In genomic region chrX:142189023-142189703, GRCm38 (mm10) we compare ENCODE assay signal across 8 mouse cellular contexts. TPM values are rescaled to one million over a fixed set of nuclear protein-coding genes. Genes with fewer than 3 reads are reported as not detected.
A peak's percentile ranks its signal among the peaks of the same experiment; 100 is the strongest.
DNase-seq lines count a peak whose midpoint lies in the region; ATAC-seq and TF ChIP-seq lines count a peak whose summit lies in the region.

No protein-coding gene starts in this region.

- H3K9me3 ChIP-seq in forebrain, embryonic 13.5 days (replicated peaks): no peaks in the 10 kb centered on the region
- H3K9me3 ChIP-seq in hindbrain, embryonic 12.5 days (replicated peaks): no peaks in the 10 kb centered on the region

- peak; percentile 76 for ATAC-seq in cerebellum, adult (ENCODE audit: insufficient number of reproducible peaks, low FRiP score, low TSS enrichment)
- peak; percentile 92 for ATAC-seq in forebrain, embryonic 13.5 days
- ATAC-seq in hindbrain, embryonic 12.5 days (ENCODE audit: low FRiP score): peak; percentile 75
- no peak for ATAC-seq in CD4-positive, CD25-positive, alpha-beta regulatory T cell, adult 4 months

- peaks cover 3% of the 10 kb centered on the region; the same call in 1 of the 2 replicates for H3K27me3 ChIP-seq in forebrain, embryonic 13.5 days
- peaks cover 2% of the 10 kb centered on the region; the same call in 1 of the 2 replicates for H3K27me3 ChIP-seq in hindbrain, embryonic 12.5 days
- no peaks in the 10 kb centered on the region for H3K27me3 ChIP-seq in testis, adult 2 months (ENCODE audit: control insufficient read depth, insufficient read depth, low read length)

- no peaks in the 10 kb centered on the region for H3K36me3 ChIP-seq in forebrain, embryonic 13.5 days (ENCODE audit: poor library complexity, severe bottlenecking)
- H3K36me3 ChIP-seq in hindbrain, embryonic 12.5 days: no peaks in the 10 kb centered on the region
- no peaks in the 10 kb centered on the region for H3K36me3 ChIP-seq in testis, adult 2 months (ENCODE audit: control insufficient read depth, insufficient read depth, low read length)

- no peak overlapping the region for H3K27ac ChIP-seq in forebrain, embryonic 13.5 days
- H3K27ac ChIP-seq in hindbrain, embryonic 12.5 days: no peak overlapping the region
- H3K27ac ChIP-seq in testis, adult 2 months (ENCODE audit: control insufficient read depth, insufficient read depth, low read depth, low read length): no peak overlapping the region; the same call in 1 of the 2 replicates

- peak overlapping the region; percentile 27; the same call in 1 of the 2 replicates for H3K4me2 ChIP-seq in forebrain, embryonic 13.5 days
- peak overlapping the region; percentile 26; the same call in 1 of the 2 replicates for H3K4me2 ChIP-seq in hindbrain, embryonic 12.5 days (replicated peaks)

- H3K4me1 ChIP-seq in forebrain, embryonic 13.5 days: no peaks in the 10 kb centered on the region
- no peaks in the 10 kb centered on the region for H3K4me1 ChIP-seq in hindbrain, embryonic 12.5 days
- H3K4me1 ChIP-seq in testis, adult 2 months (ENCODE audit: control insufficient read depth, insufficient read depth, low read length): no peaks in the 10 kb centered on the region

- 33% methylated on average over 22 of the region's 22 CpGs for WGBS in forebrain, embryonic 13.5 days
- WGBS in hindbrain, embryonic 12.5 days: 36% methylated on average over 22 of the region's 22 CpGs

- no peak for TF ChIP-seq POLR2A in testis, adult 2 months (IDR thresholded peaks at IDR 0.05; ENCODE audit: control insufficient read depth, low read depth, low read length)

- DNase-seq in adipocyte (ENCODE audit: low spot score): peak; percentile 37
- peak; percentile 62 to 64 for DNase-seq in layer of hippocampus, postnatal 10 days (ENCODE audit: low spot score in 2 of 2)
- peak; percentile 28 to 30 for DNase-seq in lung, postnatal 4 days

- peak; percentile 19; the same call in 1 of the 2 replicates for TF ChIP-seq CTCF in testis, adult 2 months (IDR thresholded peaks at IDR 0.05; ENCODE audit: control insufficient read depth, insufficient read depth, insufficient replicate concordance, low read depth, low read length)

- H3K9ac ChIP-seq in forebrain, embryonic 13.5 days: no peak overlapping the region
- H3K9ac ChIP-seq in hindbrain, embryonic 12.5 days: no peak overlapping the region

- H3K4me3 ChIP-seq in forebrain, embryonic 13.5 days: no peak overlapping the region
- no peak overlapping the region for H3K4me3 ChIP-seq in hindbrain, embryonic 12.5 days
- peak overlapping the region; percentile 35 for H3K4me3 ChIP-seq in testis, adult 2 months (ENCODE audit: control insufficient read depth, low read depth, low read length)

RNA-seq across cellular contexts. Expression of gene Gucy2f, which starts 7.6 kb away (rescaled TPM):
- 0.01 TPM in 1 of 2 replicates, not detected in the other for polyA plus RNA-seq in forebrain, embryonic 13.5 days (2015; fragmentation: Nextera tagmentation; extraction: Ambion mirVana)
- polyA plus RNA-seq in hindbrain, embryonic 12.5 days (2016; fragmentation: Nextera tagmentation; extraction: Ambion mirVana): 0.10 TPM in 1 of 2 replicates, not detected in the other
- total RNA-seq in layer of hippocampus, postnatal 10 days (2021): 1 to 10 TPM; 1.1 to 1.3 TPM
- polyA plus RNA-seq in testis, adult 2 months (2012; rRNA removed): 0.02 and 0.04 TPM in 2 replicates
- not detected for polyA plus RNA-seq in CD4-positive, CD25-positive, alpha-beta regulatory T cell, adult 4 months (2017; shearing (Covaris generic))

RNA-seq across cellular contexts. Expression of gene Nxt2, which starts 37.4 kb away (rescaled TPM):
- polyA plus RNA-seq in forebrain, embryonic 13.5 days (2015; fragmentation: Nextera tagmentation; extraction: Ambion mirVana): 19.3 and 19.4 TPM in 2 replicates
- polyA plus RNA-seq in hindbrain, embryonic 12.5 days (2016; fragmentation: Nextera tagmentation; extraction: Ambion mirVana): 13.7 and 14.4 TPM in 2 replicates
- 10 to 100 TPM; 21.6 to 22.7 TPM for total RNA-seq in layer of hippocampus, postnatal 10 days (2021)
- polyA plus RNA-seq in testis, adult 2 months (2012; rRNA removed): 1.3 and 1.8 TPM in 2 replicates
- polyA plus RNA-seq in CD4-positive, CD25-positive, alpha-beta regulatory T cell, adult 4 months (2017; shearing (Covaris generic)): 1 to 10 TPM; 5.4 to 5.7 TPM
